Mouse (Mus musculus) layer of hippocampus, adult 8-10 months (tissue): ENCODE data around the gene Ldha. TPM values are rescaled to one million over a fixed set of nuclear protein-coding genes. Genes with fewer than 3 reads are reported as not detected.

Experiments
- DNase-seq, 2 experiments: peaks; one replicate each; pipeline ENCODE4 v3.0.0; 2022; ENCODE audit warnings: low spot score in 2 of 2
- total RNA-seq, 4 experiments: library from RNA; stranded (reverse); gene quantifications; 2 replicates each; pipeline ENCODE4 v1.2.4; 2022

The Ldha gene
- total RNA-seq, 4 experiments from 2014 or later, result 286 to 315 (median 301) TPM

- DNase-seq, result no peak
Observed at GRCm38 (mm10) chr7:46838104-46838671, 3.1 kb upstream of the Ldha start.

- peak; percentile 85 to 89 for DNase-seq
Observed at GRCm38 (mm10) chr7:46838891-46839302, 2.4 kb upstream of the Ldha start.

GRCm38 (mm10) chr7:46839446-46839845, 1.8 kb upstream of the Ldha start:
- no peak for DNase-seq

- DNase-seq, result no peak
Observed at GRCm38 (mm10) chr7:46839861-46840260, 1.4 kb upstream of the Ldha start.

GRCm38 (mm10) chr7:46840326-46840725, 949 bp upstream of the Ldha start:
- no peak for DNase-seq

- DNase-seq, result no peak
Observed at GRCm38 (mm10) chr7:46842278-46842677, 1.0 kb downstream of the Ldha start.

GRCm38 (mm10) chr7:46843576-46843975, 2.3 kb downstream of the Ldha start:
- DNase-seq, result no peak

GRCm38 (mm10) chr7:46845211-46845977, 4.1 kb downstream of the Ldha start:
- peak; percentile 81 to 89 for DNase-seq

- peak in 1 of 2 experiments; percentile 46 for DNase-seq
Observed at GRCm38 (mm10) chr7:46845978-46846485, 4.8 kb downstream of the Ldha start.

GRCm38 (mm10) chr7:46846486-46847244, 5.4 kb downstream of the Ldha start:
- DNase-seq, result peak in 1 of 2 experiments; percentile 48

- DNase-seq, result no peak
Observed at GRCm38 (mm10) chr7:46849287-46849686, 8.0 kb downstream of the Ldha start.

GRCm38 (mm10) chr7:46851026-46851425, 9.8 kb downstream of the Ldha start:
- no peak for DNase-seq

GRCm38 (mm10) chr7:46852666-46853065, 11.4 kb downstream of the Ldha start:
- no peak for DNase-seq

- no peak for DNase-seq
Observed at GRCm38 (mm10) chr7:46853365-46853764, 12.1 kb downstream of the Ldha start.

- DNase-seq, result no peak
Observed at GRCm38 (mm10) chr7:46855866-46856560, 14.7 kb downstream of the Ldha start.

- no peak for DNase-seq
Observed at GRCm38 (mm10) chr7:46857436-46857835, 16.2 kb downstream of the Ldha start.

GRCm38 (mm10) chr7:46859031-46859430, 17.8 kb downstream of the Ldha start:
- no peak for DNase-seq

- no peak for DNase-seq
Observed at GRCm38 (mm10) chr7:46860996-46861395, 19.7 kb downstream of the Ldha start, which contains the start of gene Ldhc. TSS of gene Ldhc (plus strand) at chr7:46861203.

GRCm38 (mm10) chr7:46871988-46872387, 30.7 kb downstream of the Ldha start:
- DNase-seq, result no peak

GRCm38 (mm10) chr7:46876841-46877240, 35.6 kb downstream of the Ldha start:
- DNase-seq, result no peak

- DNase-seq, result no peak
Observed at GRCm38 (mm10) chr7:46877255-46877654, 36.0 kb downstream of the Ldha start.
